Mouse (Mus musculus) intestine, embryonic 14.5 days (tissue): ENCODE measurements at regions not wholly inside any gene's neighbourhood (a gene's known extent, or its start where the extent isn't known, plus 50 kb on each side); places are given as distances from the start of the nearest gene placed in this dataset.

Experiments used
- ATAC-seq: fragments of 200-750 bp; cut with Nextera tagmentation; replicated peaks from 2 replicates; pipeline ENCODE4 v1.8.0; 2017; ENCODE audit warnings: low read depth, moderate number of reproducible peaks, moderate TSS enrichment, moderate library complexity; ENCODE audit not compliant: low FRiP score, low TSS enrichment
- DNase-seq: peaks from one replicate; pipeline ENCODE4 v3.0.0-alpha.2; 2018; ENCODE audit warnings: low spot score
- H3K27ac ChIP-seq: fragments of 300-500 bp; sonication (generic); 2 replicates; pipeline ENCODE4 v1.5.1; 2014; ENCODE audit warnings: low read depth, mild to moderate bottlenecking, control low read depth
- H3K27me3 ChIP-seq: fragments of 300-500 bp; sonication (generic); replicated peaks from 2 replicates; pipeline ENCODE4 v1.6.1; 2014; ENCODE audit warnings: low read length, control low read depth; ENCODE audit not compliant: control insufficient read depth, insufficient read depth
- H3K36me3 ChIP-seq: fragments of 300-500 bp; sonication (generic); 2 replicates; pipeline ENCODE4 v1.6.1; 2014; ENCODE audit warnings: low read length, control low read depth; ENCODE audit not compliant: control insufficient read depth, insufficient read depth
- H3K4me1 ChIP-seq: fragments of 300-500 bp; sonication (generic); replicated peaks from 2 replicates; pipeline ENCODE4 v1.6.1; 2014; ENCODE audit warnings: low read length, control low read depth, mixed read lengths; ENCODE audit not compliant: control insufficient read depth, insufficient read depth
- H3K4me2 ChIP-seq: fragments of 300-500 bp; sonication (generic); 2 replicates; pipeline ENCODE4 v1.6.1; 2014; ENCODE audit warnings: low read length
- H3K4me3 ChIP-seq: fragments of 300-500 bp; sonication (generic); 2 replicates; pipeline ENCODE4 v1.5.1; 2014; ENCODE audit warnings: low read depth, low read length, control low read depth, mixed read lengths
- H3K9ac ChIP-seq: fragments of 300-500 bp; sonication (generic); 2 replicates; pipeline ENCODE4 v1.6.1; 2014; ENCODE audit warnings: mild to moderate bottlenecking, low read length
- H3K9me3 ChIP-seq: fragments of 300-500 bp; sonication (generic); 2 replicates; pipeline ENCODE4 v1.6.1; 2016; ENCODE audit warnings: low read length, control low read depth; ENCODE audit not compliant: control insufficient read depth
- WGBS: fragments of 180-500 bp; shearing (Covaris S2); extraction: QIAGEN DNeasy Blood & Tissue Kit; methylation state at CpG from one replicate; pipeline ENCODE4 v1.1.7; 2014; 5-methylcytosine and 5-hydroxymethylcytosine counted together

DNA sequence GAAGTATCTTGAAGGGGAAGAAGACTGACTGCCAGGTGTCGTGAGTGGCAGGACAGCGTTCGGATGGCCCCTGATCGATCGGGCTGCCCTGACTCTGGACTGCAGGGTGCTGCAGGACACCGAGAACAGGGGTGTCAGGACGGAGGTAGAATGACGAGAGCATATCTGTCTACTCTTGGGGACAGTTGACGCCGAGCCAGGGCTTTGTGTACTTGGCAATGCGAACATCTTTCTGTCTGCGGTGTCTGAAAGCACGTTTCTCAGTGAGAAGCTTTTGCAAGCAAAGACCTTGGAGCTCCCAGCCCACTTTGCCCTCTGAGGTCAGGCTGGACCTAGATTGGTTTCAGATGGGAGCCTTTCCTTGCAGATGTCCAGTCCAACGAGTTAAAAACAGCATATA lies 144.9 kb downstream of the H2afy start:
- DNase-seq (no peak), ATAC-seq (no peak)
- Histone ChIP-seq H3K36me3 (no peaks in the 10 kb centered on the region), H3K4me1 (no peaks in the 10 kb centered on the region), H3K9ac (no peak overlapping the region), H3K27me3 (peaks cover 27% of the 10 kb centered on the region), H3K27ac (no peak overlapping the region), H3K9me3 (no peaks in the 10 kb centered on the region), H3K4me3 (no peak overlapping the region), H3K4me2 (no peak overlapping the region)
- WGBS = 86% methylated on average over 14 of the region's 14 CpGs

DNA sequence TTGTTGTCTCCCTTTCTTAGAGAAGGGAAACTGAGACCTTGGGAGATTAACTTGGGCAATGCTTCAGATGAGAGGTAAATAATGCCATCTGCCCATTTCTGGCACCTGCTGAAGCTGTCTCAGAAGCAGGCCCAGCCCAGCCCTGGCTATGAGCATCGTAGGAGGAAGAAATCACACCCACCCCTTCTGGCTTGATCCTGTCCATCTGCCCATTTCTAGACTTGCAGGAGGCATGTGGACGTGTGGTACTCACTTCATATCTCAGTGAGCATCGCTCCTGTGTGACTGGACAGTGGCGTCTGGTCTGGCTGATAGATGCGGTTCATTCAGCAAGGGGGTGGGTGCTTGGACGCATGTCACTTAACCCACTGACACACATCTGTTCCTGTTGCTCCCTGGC lies 146.0 kb downstream of the H2afy start:
- H3K4me3 ChIP-seq = no peak overlapping the region
- H3K9me3 ChIP-seq = no peaks in the 10 kb centered on the region
- WGBS = 82% methylated on average over 6 of the region's 6 CpGs
- H3K27me3 ChIP-seq = peaks cover 23% of the 10 kb centered on the region
- H3K9ac ChIP-seq = no peak overlapping the region
- no peak overlapping the region for H3K4me2 ChIP-seq
- no peak for DNase-seq
- H3K27ac ChIP-seq = no peak overlapping the region
- H3K4me1 ChIP-seq = 0 out of 2 replicates have a peak, but pooled peaks cover 5% of the 10 kb centered on the region
- no peak for ATAC-seq
- no peaks in the 10 kb centered on the region for H3K36me3 ChIP-seq

DNA sequence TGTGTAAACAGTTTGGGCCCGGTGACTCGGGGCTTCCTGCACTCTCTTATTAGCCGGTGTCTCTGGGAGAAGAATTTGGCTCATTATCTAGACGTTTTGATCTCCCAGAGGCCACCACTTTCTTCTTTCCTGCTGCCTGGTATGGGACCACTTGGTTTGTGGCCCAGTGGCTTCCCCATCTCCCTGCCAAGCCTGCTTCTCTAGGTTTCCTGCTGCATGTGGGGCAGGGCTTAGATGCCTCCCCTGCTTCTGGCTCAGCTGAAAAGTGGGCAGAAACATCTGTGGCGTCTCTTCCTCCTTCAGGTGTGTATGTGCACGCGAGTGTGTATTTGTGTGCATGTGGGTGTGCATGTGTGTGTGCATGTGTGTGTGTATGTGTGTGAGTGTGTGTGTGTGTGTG lies 146.8 kb downstream of the H2afy start:
- peaks cover 5% of the 10 kb centered on the region; the same call in 1 of the 2 replicates for H3K4me1 ChIP-seq
- peaks cover 25% of the 10 kb centered on the region for H3K27me3 ChIP-seq
- no peak for ATAC-seq
- H3K4me3 ChIP-seq = no peak overlapping the region
- H3K36me3 ChIP-seq = no peaks in the 10 kb centered on the region
- 42% methylated on average over 7 of the region's 7 CpGs for WGBS
- no peak overlapping the region for H3K9ac ChIP-seq
- DNase-seq = no peak
- no peaks in the 10 kb centered on the region for H3K9me3 ChIP-seq
- H3K27ac ChIP-seq = no peak overlapping the region
- no peak overlapping the region for H3K4me2 ChIP-seq

DNA sequence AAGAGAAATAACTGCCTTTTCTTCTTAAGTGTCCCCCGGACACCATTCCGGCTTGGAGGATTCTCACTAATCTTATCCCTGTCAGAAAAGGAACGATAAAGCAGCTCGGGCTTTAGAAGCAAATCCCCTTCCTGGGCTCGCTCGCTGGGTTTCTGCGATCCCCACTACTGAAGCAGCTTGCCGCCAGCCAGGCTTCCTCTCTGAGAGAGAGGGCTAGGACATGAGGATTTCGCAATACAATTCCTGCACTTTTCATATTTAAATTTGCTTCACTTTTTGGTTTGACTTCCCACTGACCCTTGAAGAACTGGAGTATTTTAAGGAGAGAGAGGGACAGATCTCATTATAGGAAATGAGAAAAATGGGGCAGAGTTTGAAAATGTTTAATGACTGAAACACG lies 149.4 kb upstream of the Pitx1 start:
- no peak for DNase-seq
- ATAC-seq = no peak
- Histone ChIP-seq H3K4me2 (no peak overlapping the region), H3K4me3 (no peak overlapping the region), H3K9me3 (no peaks in the 10 kb centered on the region), H3K4me1 (peaks cover 8% of the 10 kb centered on the region), H3K9ac (no peak overlapping the region), H3K27ac (no peak overlapping the region), H3K27me3 (peaks cover 48% of the 10 kb centered on the region), H3K36me3 (no peaks in the 10 kb centered on the region)
- 26% methylated on average over 10 of the region's 10 CpGs for WGBS

DNA sequence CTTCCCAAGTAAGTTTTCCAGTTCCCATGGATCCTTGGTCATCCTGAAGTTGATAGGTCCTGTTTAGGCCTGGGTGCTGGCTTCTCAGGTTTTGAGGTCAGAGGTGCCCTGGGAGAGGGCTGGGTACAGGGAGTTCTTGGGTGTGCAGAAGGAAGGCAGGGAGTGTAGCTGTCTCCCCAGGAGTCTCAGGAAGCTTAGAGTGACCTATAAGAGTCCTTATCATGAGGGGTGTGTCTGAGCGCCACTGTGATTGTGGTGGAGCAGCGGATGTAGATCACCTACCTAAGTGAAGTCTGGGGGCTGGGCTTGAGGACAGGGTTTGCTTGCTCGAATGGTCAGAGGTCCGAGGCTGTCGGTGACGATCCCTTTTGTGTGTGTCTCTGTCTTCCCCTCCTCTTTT lies 148.8 kb upstream of the Pitx1 start:
- no peak overlapping the region for H3K27ac ChIP-seq
- no peaks in the 10 kb centered on the region for H3K36me3 ChIP-seq
- no peak overlapping the region for H3K9ac ChIP-seq
- 52% methylated on average over 6 of the region's 6 CpGs for WGBS
- ATAC-seq (no peak), DNase-seq (no peak)
- H3K4me1 ChIP-seq = peaks cover 8% of the 10 kb centered on the region
- H3K4me3 ChIP-seq = no peak overlapping the region
- no peaks in the 10 kb centered on the region for H3K9me3 ChIP-seq
- no peak overlapping the region for H3K4me2 ChIP-seq
- H3K27me3 ChIP-seq = peaks cover 51% of the 10 kb centered on the region

DNA sequence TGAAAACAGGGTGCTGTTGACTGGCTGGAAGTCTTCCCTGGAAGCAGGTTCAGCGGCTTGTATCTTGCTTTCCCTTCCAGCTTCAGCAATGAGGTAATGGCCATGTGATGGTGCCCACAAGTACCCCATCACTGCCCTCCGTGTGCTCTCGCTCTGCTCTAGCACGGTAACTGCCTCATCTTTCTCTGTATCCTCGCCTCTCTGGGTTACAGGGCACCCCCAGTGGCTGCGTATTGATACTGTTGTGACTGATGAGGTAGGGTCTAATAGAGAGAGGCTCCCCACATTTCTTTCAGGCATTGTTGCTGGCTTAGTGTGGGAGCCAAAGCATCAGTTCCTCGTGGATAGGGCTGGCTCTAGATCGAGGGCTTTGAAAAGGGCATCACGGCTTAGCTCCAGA lies 147.9 kb upstream of the Pitx1 start:
- DNase-seq = no peak
- no peak for ATAC-seq
- H3K9ac ChIP-seq = no peak overlapping the region
- no peak overlapping the region for H3K4me3 ChIP-seq
- H3K27ac ChIP-seq = no peak overlapping the region
- H3K36me3 ChIP-seq = no peaks in the 10 kb centered on the region
- H3K4me1 ChIP-seq = peaks cover 8% of the 10 kb centered on the region
- no peaks in the 10 kb centered on the region for H3K9me3 ChIP-seq
- no peak overlapping the region for H3K4me2 ChIP-seq
- peaks cover 57% of the 10 kb centered on the region for H3K27me3 ChIP-seq
- WGBS = 47% methylated on average over 9 of the region's 9 CpGs

DNA sequence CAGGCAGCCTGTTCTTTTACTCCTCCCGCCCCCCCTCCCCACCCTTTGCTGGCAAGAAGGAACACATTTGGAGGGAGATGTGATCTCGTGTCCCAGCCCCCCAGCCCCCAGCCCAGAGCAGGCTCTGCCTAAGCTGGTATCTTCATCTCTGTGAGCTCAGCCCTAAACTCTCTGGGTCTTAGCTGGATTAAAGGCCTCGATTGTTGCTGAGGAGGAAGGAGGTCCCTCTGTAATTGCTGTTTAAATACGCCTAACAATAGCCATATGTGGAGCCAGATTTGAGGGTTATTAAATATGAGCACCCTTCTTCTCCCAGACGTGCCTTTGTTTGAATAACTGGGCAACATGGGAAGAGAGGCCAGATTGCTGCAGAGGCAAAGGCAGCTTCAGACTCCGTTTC lies 145.0 kb upstream of the Pitx1 start:
- no peak overlapping the region for H3K27ac ChIP-seq
- DNase-seq (no peak), ATAC-seq (no peak)
- no peaks in the 10 kb centered on the region for H3K36me3 ChIP-seq
- H3K4me3 ChIP-seq = no peak overlapping the region
- peaks cover 44% of the 10 kb centered on the region for H3K27me3 ChIP-seq
- WGBS = 59% methylated on average over 6 of the region's 6 CpGs
- no peak overlapping the region for H3K9ac ChIP-seq
- H3K4me2 ChIP-seq = no peak overlapping the region
- H3K9me3 ChIP-seq = no peaks in the 10 kb centered on the region
- H3K4me1 ChIP-seq = peaks cover 25% of the 10 kb centered on the region

DNA sequence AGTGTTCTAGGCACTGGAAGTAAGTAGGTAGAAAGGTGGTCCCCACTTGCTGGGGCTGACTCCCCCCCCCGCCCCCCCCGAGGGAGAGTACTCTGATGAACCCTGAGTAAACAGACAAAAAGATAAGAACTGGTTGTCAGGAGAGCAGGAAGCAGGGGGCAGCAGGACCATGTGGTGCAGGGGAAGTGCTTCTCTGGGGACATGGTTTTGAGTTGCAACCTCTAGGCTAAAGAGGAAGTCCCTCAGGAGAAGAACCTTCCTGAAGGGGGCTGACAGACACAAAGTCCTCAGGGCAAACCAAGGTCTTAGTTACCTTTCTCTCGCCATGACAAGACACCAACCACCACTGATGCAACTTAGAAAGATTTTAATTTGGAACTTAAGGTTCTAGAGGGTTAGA lies 141.9 kb upstream of the Pitx1 start:
- no peak overlapping the region for H3K27ac ChIP-seq
- ATAC-seq (no peak), DNase-seq (no peak)
- no peak overlapping the region for H3K4me2 ChIP-seq
- 49% methylated on average over 3 of the region's 3 CpGs for WGBS
- no peak overlapping the region for H3K4me3 ChIP-seq
- peaks cover 21% of the 10 kb centered on the region for H3K4me1 ChIP-seq
- no peaks in the 10 kb centered on the region for H3K9me3 ChIP-seq
- H3K9ac ChIP-seq = no peak overlapping the region
- peaks cover 29% of the 10 kb centered on the region; the same call in 1 of the 2 replicates for H3K27me3 ChIP-seq
- no peaks in the 10 kb centered on the region for H3K36me3 ChIP-seq

DNA sequence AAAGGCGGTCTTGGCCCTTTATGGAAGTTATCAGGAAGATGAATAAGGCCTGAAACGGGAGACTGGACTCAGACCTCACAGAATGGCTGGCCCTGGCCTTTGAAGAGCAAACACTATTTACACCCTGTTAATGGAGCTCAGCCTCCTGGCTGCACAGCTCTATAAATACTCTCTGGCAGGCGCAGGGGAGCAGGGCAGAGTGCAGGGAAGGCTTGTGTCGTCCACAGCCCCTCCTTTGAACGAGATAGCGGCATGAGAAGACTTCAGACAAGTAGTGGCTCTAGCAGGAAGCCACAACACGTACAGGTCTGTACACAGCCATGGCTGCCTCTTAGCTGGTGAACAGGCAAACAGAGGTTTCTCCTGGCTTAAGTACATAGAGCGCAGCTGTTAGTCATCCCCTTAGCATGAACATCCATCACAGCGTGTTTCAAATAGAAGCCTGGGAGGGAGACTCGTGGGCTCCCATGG lies 141.0 kb upstream of the Pitx1 start:
- Histone ChIP-seq H3K4me1 (peaks cover 21% of the 10 kb centered on the region), H3K27me3 (peaks cover 23% of the 10 kb centered on the region; the same call in 1 of the 2 replicates), H3K36me3 (no peaks in the 10 kb centered on the region), H3K9me3 (no peaks in the 10 kb centered on the region), H3K4me2 (peak overlapping the region; percentile 27; the same call in 1 of the 2 replicates), H3K27ac (peak overlapping the region; percentile 62), H3K4me3 (no peak overlapping the region), H3K9ac (no peak overlapping the region)
- WGBS = 12% methylated on average over 10 of the region's 10 CpGs
- DNase-seq (peak; percentile 77), ATAC-seq (peak; percentile 59)
